Mouse (Mus musculus): ENCODE measurements at regions not wholly inside any gene's neighbourhood (a gene's known extent, or its start where the extent isn't known, plus 50 kb on each side); places are given as distances from the start of the nearest gene placed in this dataset.

GRCm38 (mm10) chr4:153542631-153543031 lies 60.0 kb upstream of the Ajap1 start:
- no peaks in the 10 kb centered on the region for H3K9me3 ChIP-seq (ENCODE audit: low read length)
- no peak overlapping the region for H3K4me2 ChIP-seq (ENCODE audit: low read depth, low read length)
- 67% methylated on average over 13 of the region's 13 CpGs for WGBS (ENCODE audit: insufficient replicate concordance)
- no peak for DNase-seq
- H3K27ac ChIP-seq (ENCODE audit: low read depth): no peak overlapping the region
- no peaks in the 10 kb centered on the region for H3K36me3 ChIP-seq (replicated peaks; ENCODE audit: insufficient read depth, low read length)
- TF ChIP-seq CTCF (IDR thresholded peaks at IDR 0.05; ENCODE audit: low read depth): no peak
- no peak for TF ChIP-seq EP300 (IDR thresholded peaks at IDR 0.05; ENCODE audit: low read depth)
- ATAC-seq: no peak
- no peak overlapping the region for H3K9ac ChIP-seq (replicated peaks)
- H3K4me1 ChIP-seq (ENCODE audit: insufficient read depth): no peaks in the 10 kb centered on the region
- H3K27me3 ChIP-seq (ENCODE audit: insufficient read depth, low read length): no peaks in the 10 kb centered on the region
- H3K4me3 ChIP-seq (ENCODE audit: low read depth, low read length): no peak overlapping the region

DNA sequence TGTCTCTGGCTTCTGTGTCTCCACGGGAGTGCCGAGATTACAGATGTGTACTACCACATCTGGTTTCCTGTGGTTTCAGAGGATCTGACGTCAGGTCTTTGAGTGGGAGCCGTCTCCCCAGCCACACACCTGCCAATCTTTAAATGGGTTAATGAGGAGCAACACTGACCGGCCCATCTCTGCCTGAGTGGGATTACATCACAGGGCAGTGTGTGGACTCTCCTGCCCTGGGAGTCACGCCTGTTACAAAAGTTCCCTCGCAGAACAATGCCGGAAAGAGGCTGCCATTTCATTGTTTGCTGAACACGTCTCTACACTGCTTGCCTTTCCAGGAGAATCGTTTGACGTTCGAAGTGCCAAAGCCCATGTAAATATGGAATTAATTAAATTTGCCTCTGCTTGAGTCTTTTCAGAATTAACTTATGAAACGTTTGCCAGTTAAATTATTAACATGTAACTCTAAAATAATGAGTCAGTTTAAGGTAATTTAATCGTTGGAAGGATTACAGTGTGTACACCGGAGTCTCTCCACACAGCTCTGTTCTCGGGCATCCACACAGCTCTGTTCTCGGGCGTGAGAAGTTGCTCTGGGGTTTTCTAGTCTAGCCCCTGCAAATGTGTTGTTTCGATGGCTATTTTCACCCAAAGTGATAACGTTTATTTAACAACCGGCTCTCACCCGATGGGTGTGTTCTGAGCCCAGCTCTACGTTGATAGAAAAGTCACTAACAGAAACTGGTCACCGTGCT lies 61.5 kb upstream of the Ajap1 start:
- TF ChIP-seq CTCF (IDR thresholded peaks at IDR 0.05; ENCODE audit: low read depth) (no peak), EP300 (IDR thresholded peaks at IDR 0.05; ENCODE audit: low read depth) (no peak)
- WGBS (ENCODE audit: insufficient replicate concordance): 41% methylated on average over 24 of the region's 24 CpGs
- no peak for DNase-seq
- Histone ChIP-seq H3K36me3 (replicated peaks; ENCODE audit: insufficient read depth, low read length) (no peaks in the 10 kb centered on the region), H3K4me2 (ENCODE audit: low read depth, low read length) (no peak overlapping the region), H3K27me3 (ENCODE audit: insufficient read depth, low read length) (no peaks in the 10 kb centered on the region), H3K27ac (ENCODE audit: low read depth) (no peak overlapping the region), H3K9me3 (ENCODE audit: low read length) (no peaks in the 10 kb centered on the region), H3K9ac (replicated peaks) (no peak overlapping the region), H3K4me1 (ENCODE audit: insufficient read depth) (no peaks in the 10 kb centered on the region), H3K4me3 (ENCODE audit: low read depth, low read length) (no peak overlapping the region)
- ATAC-seq: no peak

DNA sequence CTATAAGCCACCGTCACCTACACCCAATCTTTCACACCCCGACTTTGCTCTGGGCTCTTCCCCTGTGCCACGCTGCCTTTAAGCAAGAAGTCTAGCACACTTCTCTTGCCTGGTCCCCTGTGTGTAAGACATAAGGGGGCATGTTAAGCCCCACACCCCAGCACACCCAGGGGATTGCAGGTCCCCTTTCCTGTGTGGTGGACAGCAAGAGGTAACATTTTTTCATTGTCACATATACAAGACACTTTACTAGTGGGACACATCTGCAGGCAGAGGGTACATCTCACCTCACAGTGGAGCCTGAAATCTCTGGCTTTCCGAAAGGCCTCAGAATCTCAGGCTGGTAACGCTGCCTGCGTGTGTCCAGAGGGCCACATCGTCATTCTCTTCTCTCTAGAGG lies 64.1 kb upstream of the Ajap1 start:
- Histone ChIP-seq H3K4me1 (ENCODE audit: insufficient read depth) (no peaks in the 10 kb centered on the region), H3K27me3 (ENCODE audit: insufficient read depth, low read length) (no peaks in the 10 kb centered on the region), H3K9ac (replicated peaks) (no peak overlapping the region), H3K36me3 (replicated peaks; ENCODE audit: insufficient read depth, low read length) (no peaks in the 10 kb centered on the region), H3K4me3 (ENCODE audit: low read depth, low read length) (no peak overlapping the region), H3K9me3 (ENCODE audit: low read length) (no peaks in the 10 kb centered on the region), H3K4me2 (ENCODE audit: low read depth, low read length) (no peak overlapping the region), H3K27ac (ENCODE audit: low read depth) (no peak overlapping the region)
- ATAC-seq (no peak), DNase-seq (no peak)
- TF ChIP-seq CTCF (IDR thresholded peaks at IDR 0.05; ENCODE audit: low read depth) (no peak), EP300 (IDR thresholded peaks at IDR 0.05; ENCODE audit: low read depth) (no peak)
- 73% methylated on average over 7 of the region's 7 CpGs for WGBS (ENCODE audit: insufficient replicate concordance)

DNA sequence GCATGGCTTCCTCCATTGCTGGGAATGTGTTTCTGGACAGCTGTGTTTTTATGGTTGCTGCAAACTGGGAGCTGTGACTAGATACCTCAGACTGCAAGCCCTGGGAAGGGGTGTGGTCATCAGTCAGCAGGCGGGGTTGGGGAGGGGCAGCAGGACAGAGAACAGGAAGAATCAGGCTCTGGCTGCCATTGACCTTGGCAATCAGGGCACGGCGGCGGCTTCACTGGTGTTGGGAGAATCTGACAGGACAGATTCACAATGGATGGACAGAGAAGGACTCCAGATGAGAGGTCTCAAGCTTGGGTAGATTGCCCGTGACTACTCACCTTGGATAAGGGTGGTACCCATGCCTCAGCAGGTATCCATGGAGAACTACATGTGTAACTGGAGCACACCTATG lies 64.5 kb upstream of the Ajap1 start:
- Histone ChIP-seq H3K4me2 (ENCODE audit: low read depth, low read length) (no peak overlapping the region), H3K9ac (replicated peaks) (no peak overlapping the region), H3K4me3 (ENCODE audit: low read depth, low read length) (no peak overlapping the region), H3K4me1 (ENCODE audit: insufficient read depth) (no peaks in the 10 kb centered on the region), H3K27ac (ENCODE audit: low read depth) (no peak overlapping the region), H3K27me3 (ENCODE audit: insufficient read depth, low read length) (no peaks in the 10 kb centered on the region), H3K9me3 (ENCODE audit: low read length) (no peaks in the 10 kb centered on the region), H3K36me3 (replicated peaks; ENCODE audit: insufficient read depth, low read length) (no peaks in the 10 kb centered on the region)
- 82% methylated on average over 5 of the region's 5 CpGs for WGBS (ENCODE audit: insufficient replicate concordance)
- no peak for DNase-seq
- TF ChIP-seq EP300 (IDR thresholded peaks at IDR 0.05; ENCODE audit: low read depth) (no peak), CTCF (IDR thresholded peaks at IDR 0.05; ENCODE audit: low read depth) (no peak)
- ATAC-seq: no peak

- Histone ChIP-seq H3K4me1 (ENCODE audit: insufficient read depth) (no peaks in the 10 kb centered on the region), H3K4me3 (ENCODE audit: low read depth, low read length) (no peak overlapping the region), H3K4me2 (ENCODE audit: low read depth, low read length) (no peak overlapping the region), H3K9ac (replicated peaks) (no peak overlapping the region), H3K27ac (ENCODE audit: low read depth) (no peak overlapping the region), H3K9me3 (ENCODE audit: low read length) (no peaks in the 10 kb centered on the region), H3K27me3 (ENCODE audit: insufficient read depth, low read length) (no peaks in the 10 kb centered on the region), H3K36me3 (replicated peaks; ENCODE audit: insufficient read depth, low read length) (no peaks in the 10 kb centered on the region)
- TF ChIP-seq CTCF (IDR thresholded peaks at IDR 0.05; ENCODE audit: low read depth) (no peak), EP300 (IDR thresholded peaks at IDR 0.05; ENCODE audit: low read depth) (no peak)
- no peak for ATAC-seq
- DNase-seq: no peak
- WGBS (ENCODE audit: insufficient replicate concordance): 81% methylated on average over 13 of the region's 13 CpGs
Measured at GRCm38 (mm10) chr4:153547871-153548270, 65.3 kb upstream of the Ajap1 start.

- Histone ChIP-seq H3K9ac (replicated peaks) (no peak overlapping the region), H3K9me3 (ENCODE audit: low read length) (no peaks in the 10 kb centered on the region), H3K4me1 (ENCODE audit: insufficient read depth) (no peaks in the 10 kb centered on the region), H3K36me3 (replicated peaks; ENCODE audit: insufficient read depth, low read length) (no peaks in the 10 kb centered on the region), H3K4me2 (ENCODE audit: low read depth, low read length) (no peak overlapping the region), H3K27ac (ENCODE audit: low read depth) (no peak overlapping the region), H3K4me3 (ENCODE audit: low read depth, low read length) (no peak overlapping the region), H3K27me3 (ENCODE audit: insufficient read depth, low read length) (no peaks in the 10 kb centered on the region)
- 77% methylated on average over 7 of the region's 7 CpGs for WGBS (ENCODE audit: insufficient replicate concordance)
- DNase-seq: no peak
- no peak for TF ChIP-seq CTCF (IDR thresholded peaks at IDR 0.05; ENCODE audit: low read depth)
- no peak for TF ChIP-seq EP300 (IDR thresholded peaks at IDR 0.05; ENCODE audit: low read depth)
- no peak for ATAC-seq
Measured at GRCm38 (mm10) chr4:153551291-153551690, 68.7 kb upstream of the Ajap1 start.

All from liver, postnatal 0 days (tissue).